Mouse (Mus musculus) ES-E14 (cell line): ENCODE measurements around the gene Pycard.

Source experiments
- CHD2 ChIP-seq: IDR thresholded peaks from 2 replicates; pipeline ENCODE4 v1.6.1; 2014; ENCODE audit warnings: mild to moderate bottlenecking, low read depth, low read length, inconsistent platforms
- HCFC1 ChIP-seq: IDR thresholded peaks from 2 replicates; pipeline ENCODE4 v1.6.1; 2012; ENCODE audit warnings: low read length, inconsistent platforms, borderline replicate concordance; ENCODE audit not compliant: insufficient read depth
- MAFK ChIP-seq: IDR thresholded peaks from 2 replicates; pipeline ENCODE4 v1.6.1; 2014; ENCODE audit warnings: mild to moderate bottlenecking, low read depth, low read length, inconsistent platforms; ENCODE audit not compliant: insufficient read depth
- ZNF384 ChIP-seq: IDR thresholded peaks from 2 replicates; pipeline ENCODE4 v1.6.1; 2012; ENCODE audit warnings: low read depth, low read length, inconsistent platforms

DNA sequence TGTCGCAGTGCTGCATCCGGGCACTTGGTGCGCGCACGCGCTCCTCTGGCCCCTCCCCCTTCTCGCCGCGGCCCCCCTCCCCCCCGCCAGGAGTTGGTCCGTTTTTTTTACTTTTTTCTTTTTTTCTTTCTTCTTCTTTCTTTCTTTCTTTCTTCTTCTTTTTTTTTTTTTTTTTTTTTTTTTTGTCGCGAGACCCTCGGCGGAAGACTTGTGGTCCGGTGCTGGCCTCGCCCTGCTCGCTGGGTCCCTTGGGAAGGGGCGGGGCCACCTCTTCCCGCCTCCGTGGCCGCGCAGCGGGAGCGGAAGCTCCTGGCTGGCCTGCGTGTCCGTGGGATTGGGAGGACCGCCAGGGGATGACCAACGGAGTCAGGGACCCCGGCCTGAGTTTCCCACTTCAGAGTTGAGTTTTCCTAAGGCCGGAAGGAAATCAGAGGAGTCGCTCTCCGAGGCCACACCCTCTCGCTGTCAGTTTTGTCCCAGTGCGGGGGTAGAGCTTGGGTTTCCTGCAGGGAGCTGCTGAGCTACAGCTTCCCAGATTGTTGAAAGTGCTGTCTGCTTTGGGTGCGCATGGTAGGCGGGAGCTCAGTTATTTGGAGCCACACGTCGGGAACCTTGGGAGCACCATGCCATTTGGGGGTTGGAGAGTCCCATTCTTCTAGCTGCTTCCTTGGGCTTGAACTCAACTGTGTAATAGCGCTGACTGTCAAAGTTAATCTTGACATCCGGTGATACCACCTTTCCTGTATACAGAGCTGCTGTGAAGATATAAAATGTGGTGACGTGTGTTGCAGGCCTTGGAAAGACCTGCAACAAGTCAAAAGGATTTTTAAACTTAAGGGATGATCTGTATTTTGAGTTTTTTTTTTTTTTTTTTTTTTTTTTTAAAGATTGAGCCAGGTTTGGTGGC lies 25.5 kb downstream of the Pycard start:
- TF ChIP-seq HCFC1 (no peak; the same call in 1 of the 2 replicates), MAFK (no peak), CHD2 (peak; percentile 95), ZNF384 (peak; percentile 97)
